Mouse (Mus musculus) thymus, adult 2 months (tissue): ENCODE measurements around the gene Cstad.
A peak's percentile ranks its signal among the peaks of the same experiment; 100 is the strongest.

Experiments
- CTCF ChIP-seq: fragments of 200-500 bp; IDR thresholded peaks from 2 replicates; pipeline ENCODE4 v1.5.1; 2012; ENCODE audit warnings: mild to moderate bottlenecking, control low read depth, low read length, moderate library complexity, borderline replicate concordance; ENCODE audit not compliant: control insufficient read depth, poor library complexity, insufficient read depth; ENCODE audit errors: extremely low read depth
- POLR2A ChIP-seq: fragments of 200-500 bp; IDR thresholded peaks from 2 replicates; pipeline ENCODE4 v1.6.1; 2012; ENCODE audit warnings: mild to moderate bottlenecking, low read length, control low read depth, moderate library complexity; ENCODE audit not compliant: control insufficient read depth, poor library complexity, insufficient read depth; ENCODE audit errors: extremely low read depth

GRCm38 (mm10) chr2:30547455-30548217, 47.2 kb upstream of the Cstad start:
- no peak for TF ChIP-seq CTCF
- 0 out of 2 replicates have a peak, but pooled peaks have one; percentile 10 for TF ChIP-seq POLR2A
